Mouse (Mus musculus) heart, embryonic 15.5 days (tissue): Measurements from ENCODE around the gene Tlx1. TPM values are rescaled to one million over a fixed set of nuclear protein-coding genes. Genes with fewer than 3 reads are reported as not detected.
A peak's percentile ranks its signal among the peaks of the same experiment; 100 is the strongest.

ENCODE experiments used
- ATAC-seq: fragments of 200-750 bp; cut with Nextera tagmentation; replicated peaks from 2 replicates; pipeline ENCODE4 v1.8.0; 2017; ENCODE audit warnings: low read depth, moderate TSS enrichment; ENCODE audit not compliant: insufficient number of reproducible peaks, insufficient read depth, low FRiP score
- H3K27ac ChIP-seq: fragments of 300-500 bp; sonication (generic); 2 replicates; pipeline ENCODE4 v1.5.1; 2015; ENCODE audit warnings: mild to moderate bottlenecking, inconsistent platforms
- H3K27me3 ChIP-seq: fragments of 300-500 bp; sonication (generic); 2 replicates; pipeline ENCODE4 v1.6.1; 2015; ENCODE audit warnings: inconsistent platforms
- H3K36me3 ChIP-seq: fragments of 300-500 bp; sonication (generic); 2 replicates; pipeline ENCODE4 v1.6.1; 2015; ENCODE audit warnings: mild to moderate bottlenecking, inconsistent platforms
- H3K4me1 ChIP-seq: fragments of 300-500 bp; sonication (generic); replicated peaks from 2 replicates; pipeline ENCODE4 v1.6.1; 2015; ENCODE audit warnings: inconsistent platforms
- H3K4me2 ChIP-seq: fragments of 300-500 bp; sonication (generic); 2 replicates; pipeline ENCODE4 v1.6.1; 2015; ENCODE audit warnings: inconsistent platforms, mild to moderate bottlenecking, moderate library complexity
- H3K4me3 ChIP-seq: fragments of 300-500 bp; sonication (generic); 2 replicates; pipeline ENCODE4 v1.5.1; 2015; ENCODE audit warnings: mild to moderate bottlenecking, inconsistent platforms
- H3K9ac ChIP-seq: fragments of 300-500 bp; sonication (generic); 2 replicates; pipeline ENCODE4 v1.6.1; 2015; ENCODE audit warnings: mild to moderate bottlenecking, inconsistent platforms
- H3K9me3 ChIP-seq: fragments of 300-500 bp; sonication (generic); replicated peaks from 2 replicates; pipeline ENCODE4 v1.6.1; 2016; ENCODE audit warnings: inconsistent platforms
- WGBS: fragments of 180-500 bp; shearing (Covaris S2); methylation state at CpG from one replicate; pipeline ENCODE4 v1.1.7; 2015; ENCODE audit warnings: mixed read lengths; 5-methylcytosine and 5-hydroxymethylcytosine counted together
- polyA plus RNA-seq: library from polyadenylated mRNA; unstranded; fragments of >200 nt; fragmentation: Nextera tagmentation; extraction: Ambion mirVana; gene quantifications from 2 replicates; pipeline ENCODE4 v1.2.1, GENCODE M21; 2015

Tlx1 gene
- polyA plus RNA-seq, result 0.28 and 0.40 TPM in 2 replicates

DNA sequence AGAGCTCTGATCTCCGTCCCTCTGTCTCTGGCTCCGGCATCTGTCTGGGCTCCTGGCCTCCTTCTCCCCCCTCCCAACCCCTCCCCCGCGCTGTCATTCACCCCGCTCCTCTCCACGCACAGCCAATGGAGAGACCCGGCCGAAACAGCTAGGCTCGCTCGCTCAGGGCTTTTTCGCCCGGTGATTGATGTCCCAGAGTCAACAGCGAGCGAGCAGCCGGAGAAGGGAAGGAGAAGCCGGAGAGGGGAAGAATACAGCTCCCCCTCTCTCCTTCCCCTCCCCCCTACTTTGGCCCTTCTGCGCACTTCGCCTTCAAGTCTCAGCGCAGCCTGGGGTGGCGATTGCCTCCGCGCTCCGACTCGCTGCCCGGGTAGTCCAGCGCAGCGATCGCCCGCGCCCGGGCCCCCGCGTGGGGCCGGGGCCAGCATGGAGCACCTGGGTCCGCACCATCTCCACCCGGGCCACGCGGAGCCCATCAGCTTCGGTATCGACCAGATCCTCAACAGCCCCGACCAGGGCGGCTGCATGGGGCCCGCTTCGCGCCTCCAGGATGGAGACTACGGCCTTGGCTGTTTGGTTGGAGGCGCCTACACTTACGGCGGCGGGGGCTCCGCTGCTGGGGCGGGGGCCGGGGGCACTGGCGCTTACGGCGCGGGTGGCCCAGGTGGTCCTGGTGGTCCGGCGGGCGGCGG is at the start of gene Tlx1:
TSS of gene Tlx1 (plus strand) at position 191 of the 692 bp plus-strand sequence.
- Histone ChIP-seq H3K4me3 (peak within 1 kb of the TSS; percentile 40), H3K4me1 (peaks cover 26% of the 10 kb centered on the region), H3K27me3 (peaks cover 95% of the 10 kb centered on the region), H3K9ac (no peak within 1 kb of the TSS), H3K4me2 (peak within 1 kb of the TSS; percentile 66), H3K27ac (no peak within 1 kb of the TSS), H3K9me3 (no peaks in the 10 kb centered on the region), H3K36me3 (no peaks in the 10 kb centered on the region)
- no peak for ATAC-seq
- WGBS, result under 1% methylated on average over 59 of the region's 61 CpGs

GRCm38 (mm10) chr19:45105591-45105990 is 44.9 kb upstream of the Tlx1 start:
- no peak overlapping the region for H3K4me2 ChIP-seq
- H3K4me3 ChIP-seq, result no peak overlapping the region
- peaks cover 48% of the 10 kb centered on the region for H3K27me3 ChIP-seq
- H3K36me3 ChIP-seq, result no peaks in the 10 kb centered on the region
- no peaks in the 10 kb centered on the region for H3K4me1 ChIP-seq
- no peak for ATAC-seq
- WGBS, result 47% methylated on average over 1 of the region's 1 CpGs
- H3K9ac ChIP-seq, result no peak overlapping the region
- H3K27ac ChIP-seq, result no peak overlapping the region
- H3K9me3 ChIP-seq, result no peaks in the 10 kb centered on the region

GRCm38 (mm10) chr19:45106689-45107088 is 43.8 kb upstream of the Tlx1 start:
- Histone ChIP-seq H3K4me2 (no peak overlapping the region), H3K36me3 (no peaks in the 10 kb centered on the region), H3K9me3 (no peaks in the 10 kb centered on the region), H3K9ac (no peak overlapping the region), H3K27me3 (peaks cover 46% of the 10 kb centered on the region), H3K27ac (no peak overlapping the region), H3K4me1 (no peaks in the 10 kb centered on the region), H3K4me3 (no peak overlapping the region)
- no peak for ATAC-seq
- WGBS, result 29% methylated on average over 6 of the region's 6 CpGs

GRCm38 (mm10) chr19:45110681-45111080 is 39.8 kb upstream of the Tlx1 start:
- peaks cover 14% of the 10 kb centered on the region for H3K27me3 ChIP-seq
- ATAC-seq, result no peak
- no peak overlapping the region for H3K9ac ChIP-seq

DNA sequence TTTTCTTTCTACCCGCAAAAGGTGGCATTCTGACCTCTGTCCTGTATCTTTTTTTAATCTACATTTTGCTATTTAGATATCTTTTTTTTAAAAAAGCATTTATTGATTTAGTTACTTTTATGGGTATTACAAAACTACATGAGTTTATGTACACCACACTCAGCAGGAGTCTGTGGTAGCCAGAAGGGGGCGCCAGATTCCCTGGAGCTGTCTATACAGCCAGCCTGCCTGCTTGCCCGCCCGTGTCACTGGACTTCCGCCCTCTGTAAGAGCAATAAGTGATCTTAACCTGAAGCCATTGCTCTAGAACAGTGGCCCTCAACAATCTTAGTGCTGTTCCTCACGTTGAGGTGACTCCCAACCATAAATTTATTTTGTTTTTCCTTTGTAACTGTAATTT is 38.0 kb upstream of the Tlx1 start:
- Histone ChIP-seq H3K27ac (no peak overlapping the region), H3K36me3 (no peaks in the 10 kb centered on the region), H3K9me3 (no peaks in the 10 kb centered on the region), H3K27me3 (peaks cover 11% of the 10 kb centered on the region), H3K9ac (no peak overlapping the region), H3K4me3 (no peak overlapping the region), H3K4me1 (peaks cover 4% of the 10 kb centered on the region), H3K4me2 (no peak overlapping the region)
- no peak for ATAC-seq
- 86% methylated on average over 6 of the region's 6 CpGs for WGBS

More at GRCm38 (mm10) chr19:45110681-45111080, 39.8 kb upstream of the Tlx1 start:
- Histone ChIP-seq H3K27ac (no peak overlapping the region), H3K4me2 (no peak overlapping the region), H3K36me3 (no peaks in the 10 kb centered on the region), H3K4me1 (peaks cover 4% of the 10 kb centered on the region), H3K4me3 (no peak overlapping the region), H3K9me3 (no peaks in the 10 kb centered on the region)
- WGBS, result 62% methylated on average over 8 of the region's 8 CpGs

GRCm38 (mm10) chr19:45113791-45114460 is 36.6 kb upstream of the Tlx1 start:
- no peak overlapping the region for H3K9ac ChIP-seq
- H3K27me3 ChIP-seq, result peaks cover 24% of the 10 kb centered on the region
- H3K36me3 ChIP-seq, result no peaks in the 10 kb centered on the region
- H3K27ac ChIP-seq, result no peak overlapping the region
- WGBS, result 13% methylated on average over 18 of the region's 18 CpGs
- H3K4me2 ChIP-seq, result no peak overlapping the region
- H3K4me3 ChIP-seq, result no peak overlapping the region
- H3K9me3 ChIP-seq, result no peaks in the 10 kb centered on the region
- peaks cover 4% of the 10 kb centered on the region for H3K4me1 ChIP-seq
- ATAC-seq, result no peak

- Histone ChIP-seq H3K9me3 (no peaks in the 10 kb centered on the region), H3K27me3 (peaks cover 26% of the 10 kb centered on the region), H3K27ac (no peak overlapping the region), H3K36me3 (no peaks in the 10 kb centered on the region), H3K4me2 (no peak overlapping the region), H3K4me3 (no peak overlapping the region), H3K9ac (no peak overlapping the region), H3K4me1 (peaks cover 4% of the 10 kb centered on the region)
- no peak for ATAC-seq
- 44% methylated on average over 3 of the region's 3 CpGs for WGBS
Observed at GRCm38 (mm10) chr19:45114772-45115171, 35.7 kb upstream of the Tlx1 start.

GRCm38 (mm10) chr19:45116798-45117197 is 33.7 kb upstream of the Tlx1 start:
- H3K4me3 ChIP-seq, result no peak overlapping the region
- no peak overlapping the region for H3K27ac ChIP-seq
- H3K9me3 ChIP-seq, result no peaks in the 10 kb centered on the region
- ATAC-seq, result no peak
- peaks cover 4% of the 10 kb centered on the region for H3K4me1 ChIP-seq
- H3K9ac ChIP-seq, result no peak overlapping the region
- H3K36me3 ChIP-seq, result no peaks in the 10 kb centered on the region
- WGBS, result 36% methylated on average over 1 of the region's 1 CpGs
- H3K4me2 ChIP-seq, result no peak overlapping the region
- H3K27me3 ChIP-seq, result peaks cover 41% of the 10 kb centered on the region

GRCm38 (mm10) chr19:45131966-45132628 is 18.4 kb upstream of the Tlx1 start:
- 34% methylated on average over 14 of the region's 14 CpGs for WGBS
- ATAC-seq, result no peak
- Histone ChIP-seq H3K27me3 (peaks cover 71% of the 10 kb centered on the region), H3K27ac (no peak overlapping the region), H3K4me1 (no peaks in the 10 kb centered on the region), H3K4me2 (no peak overlapping the region), H3K9me3 (no peaks in the 10 kb centered on the region), H3K9ac (no peak overlapping the region), H3K4me3 (no peak overlapping the region), H3K36me3 (no peaks in the 10 kb centered on the region)

GRCm38 (mm10) chr19:45142531-45142930 is 7.9 kb upstream of the Tlx1 start:
- no peak overlapping the region for H3K9ac ChIP-seq
- H3K27ac ChIP-seq, result no peak overlapping the region
- 18% methylated on average over 3 of the region's 3 CpGs for WGBS
- no peaks in the 10 kb centered on the region for H3K36me3 ChIP-seq
- H3K9me3 ChIP-seq, result no peaks in the 10 kb centered on the region
- no peak for ATAC-seq
- H3K4me2 ChIP-seq, result no peak overlapping the region
- H3K27me3 ChIP-seq, result peaks cover 93% of the 10 kb centered on the region
- H3K4me3 ChIP-seq, result no peak overlapping the region
- H3K4me1 ChIP-seq, result peaks cover 6% of the 10 kb centered on the region

GRCm38 (mm10) chr19:45143214-45143895 is 7.1 kb upstream of the Tlx1 start:
- H3K4me1 ChIP-seq, result peaks cover 6% of the 10 kb centered on the region
- peak overlapping the region; percentile 51 for H3K4me2 ChIP-seq
- H3K9me3 ChIP-seq, result no peaks in the 10 kb centered on the region
- peaks cover 99% of the 10 kb centered on the region for H3K27me3 ChIP-seq
- peak overlapping the region; percentile 27 for H3K4me3 ChIP-seq
- H3K36me3 ChIP-seq, result no peaks in the 10 kb centered on the region
- 3% methylated on average over 40 of the region's 46 CpGs for WGBS
- H3K9ac ChIP-seq, result no peak overlapping the region
- no peak overlapping the region for H3K27ac ChIP-seq
- ATAC-seq, result no peak
